Mouse (Mus musculus) stomach, embryonic 14.5 days (tissue): ENCODE data around the gene Zfp598. TPM values are rescaled to one million over a fixed set of nuclear protein-coding genes. Genes with fewer than 3 reads are reported as not detected.

Experiments used
- ATAC-seq: fragments of 200-750 bp; cut with Nextera tagmentation; 2 replicates; pipeline ENCODE4 v1.8.0; 2017; ENCODE audit warnings: low read depth, moderate TSS enrichment; ENCODE audit not compliant: insufficient number of reproducible peaks, insufficient read depth, low FRiP score
- H3K27ac ChIP-seq: fragments of 300-500 bp; sonication (generic); 2 replicates; pipeline ENCODE4 v1.5.1; 2014; ENCODE audit warnings: mild to moderate bottlenecking, low read length, moderate library complexity, mixed read lengths
- H3K27me3 ChIP-seq: fragments of 300-500 bp; sonication (generic); 2 replicates; pipeline ENCODE4 v1.6.1; 2014; ENCODE audit warnings: low read length, control low read depth, mixed read lengths; ENCODE audit not compliant: control insufficient read depth, insufficient read depth
- H3K36me3 ChIP-seq: fragments of 300-500 bp; sonication (generic); 2 replicates; pipeline ENCODE4 v1.6.1; 2014; ENCODE audit warnings: mild to moderate bottlenecking, control low read depth, low read length, moderate library complexity, mixed read lengths; ENCODE audit not compliant: control insufficient read depth, insufficient read depth
- H3K4me1 ChIP-seq: fragments of 300-500 bp; sonication (generic); 2 replicates; pipeline ENCODE4 v1.6.1; 2014; ENCODE audit warnings: low read length, control low read depth, mixed read lengths; ENCODE audit not compliant: control insufficient read depth, insufficient read depth
- H3K4me2 ChIP-seq: fragments of 300-500 bp; sonication (generic); replicated peaks from 2 replicates; pipeline ENCODE4 v1.6.1; 2014; ENCODE audit warnings: low read depth, low read length, control low read depth
- H3K4me3 ChIP-seq: fragments of 300-500 bp; sonication (generic); 2 replicates; pipeline ENCODE4 v1.5.1; 2014; ENCODE audit warnings: low read depth, low read length, control low read depth
- H3K9ac ChIP-seq: fragments of 300-500 bp; sonication (generic); replicated peaks from 2 replicates; pipeline ENCODE4 v1.6.1; 2014; ENCODE audit warnings: low read depth, mild to moderate bottlenecking, control low read depth, low read length, moderate library complexity, mixed read lengths
- H3K9me3 ChIP-seq: fragments of 300-500 bp; sonication (generic); 2 replicates; pipeline ENCODE4 v1.6.1; 2016; ENCODE audit warnings: low read depth, low read length, control low read depth; ENCODE audit not compliant: control insufficient read depth
- WGBS: fragments of 180-500 bp; shearing (Covaris S2); extraction: QIAGEN DNeasy Blood & Tissue Kit; methylation state at CpG from one replicate; pipeline ENCODE4 v1.1.7; 2014; 5-methylcytosine and 5-hydroxymethylcytosine counted together
- polyA plus RNA-seq: library from polyadenylated mRNA; unstranded; fragments of >200 nt; fragmentation: Nextera tagmentation; extraction: Ambion mirVana; gene quantifications from 2 replicates; pipeline ENCODE4 v1.2.1, GENCODE M21; 2014

The Zfp598 gene
- polyA plus RNA-seq, 1 experiment from 2014 or later: 24.8 TPM

DNA sequence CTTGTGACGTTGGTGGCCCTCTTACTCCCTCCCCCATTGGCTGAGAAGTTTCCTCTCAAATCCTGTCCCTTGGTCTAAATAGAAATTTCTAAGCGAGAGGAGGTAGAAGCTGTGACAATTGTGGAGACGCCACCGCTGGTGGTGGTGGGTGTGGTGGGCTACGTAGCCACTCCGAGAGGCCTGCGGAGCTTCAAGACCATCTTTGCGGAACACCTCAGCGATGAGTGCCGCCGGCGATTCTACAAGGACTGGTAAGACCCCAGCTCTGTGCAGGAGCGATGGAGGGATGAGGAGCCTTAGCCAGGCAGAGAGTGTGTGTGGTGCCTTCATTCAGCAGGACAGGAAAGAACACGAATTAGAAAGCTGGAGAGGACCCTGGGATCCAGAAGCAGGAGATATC is 61.3 kb downstream of the Zfp598 start:
- no peak for ATAC-seq
- Histone ChIP-seq H3K4me1 (no peaks in the 10 kb centered on the region), H3K4me2 (no peak overlapping the region), H3K27me3 (no peaks in the 10 kb centered on the region), H3K9me3 (no peaks in the 10 kb centered on the region), H3K27ac (no peak overlapping the region), H3K4me3 (no peak overlapping the region), H3K36me3 (no peaks in the 10 kb centered on the region), H3K9ac (no peak overlapping the region)
- WGBS: 83% methylated on average over 14 of the region's 14 CpGs

Other genes with a start within 250 kb of the Zfp598 start
- 98.1 and 112 TPM in 2 replicates for gene Eci1, start 243.0 kb upstream of the Zfp598 start, polyA plus RNA-seq
- 2.6 and 3.1 TPM in 2 replicates for gene Dnase1l2, start 226.6 kb upstream of the Zfp598 start, polyA plus RNA-seq
- 25.1 and 28.5 TPM in 2 replicates for gene E4f1, start 199.4 kb upstream of the Zfp598 start, polyA plus RNA-seq
- 51.7 and 57.0 TPM in 2 replicates for gene Pgp, start 199.3 kb upstream of the Zfp598 start, polyA plus RNA-seq
- 0.56 TPM in 1 of 2 replicates, not detected in the other for gene Bricd5, start 195.8 kb upstream of the Zfp598 start, polyA plus RNA-seq
- gene Mlst8, start 190.6 kb upstream of the Zfp598 start, polyA plus RNA-seq: 39.7 and 46.2 TPM in 2 replicates
- 2.7 and 3.8 TPM in 2 replicates for gene Caskin1, start 181.1 kb upstream of the Zfp598 start, polyA plus RNA-seq
- gene Traf7, start 141.7 kb upstream of the Zfp598 start, polyA plus RNA-seq: 87.6 and 97.3 TPM in 2 replicates
- 3.0 and 3.2 TPM in 2 replicates for gene Rab26, start 135.5 kb upstream of the Zfp598 start, polyA plus RNA-seq
- 27.3 and 35.9 TPM in 2 replicates for gene Pkd1, start 119.9 kb upstream of the Zfp598 start, polyA plus RNA-seq
- 57.1 and 57.7 TPM in 2 replicates for gene Tsc2, start 37.1 kb upstream of the Zfp598 start, polyA plus RNA-seq
- 18.1 and 19.6 TPM in 2 replicates for gene Nthl1, start 37.0 kb upstream of the Zfp598 start, polyA plus RNA-seq
- 44.9 and 47.7 TPM in 2 replicates for gene Slc9a3r2, start 19.4 kb upstream of the Zfp598 start, polyA plus RNA-seq
- 0.42 and 0.90 TPM in 2 replicates for gene Npw, start 11.2 kb upstream of the Zfp598 start, polyA plus RNA-seq
- gene Syngr3, start 20.3 kb downstream of the Zfp598 start, polyA plus RNA-seq: 5.6 and 6.3 TPM in 2 replicates
- 38.5 and 40.8 TPM in 2 replicates for gene Gfer, start 26.5 kb downstream of the Zfp598 start, polyA plus RNA-seq
- 3.2 and 3.8 TPM in 2 replicates for gene Noxo1, start 26.5 kb downstream of the Zfp598 start, polyA plus RNA-seq
- gene Tbl3, start 38.0 kb downstream of the Zfp598 start, polyA plus RNA-seq: 67.8 and 72.1 TPM in 2 replicates
- gene Rnf151, start 48.4 kb downstream of the Zfp598 start, polyA plus RNA-seq: not detected in 2 replicates
- gene Rps2, start 48.4 kb downstream of the Zfp598 start, polyA plus RNA-seq: 1,483 and 1,587 TPM in 2 replicates
- gene Ndufb10, start 54.8 kb downstream of the Zfp598 start, polyA plus RNA-seq: 226 and 259 TPM in 2 replicates
- 0.26 TPM in 1 of 2 replicates, not detected in the other for gene Rpl3l, start 58.1 kb downstream of the Zfp598 start, polyA plus RNA-seq
- gene Msrb1, start 67.0 kb downstream of the Zfp598 start, polyA plus RNA-seq: 40.3 and 41.3 TPM in 2 replicates
- gene Hs3st6, start 83.3 kb downstream of the Zfp598 start, polyA plus RNA-seq: 1.1 and 1.5 TPM in 2 replicates
- gene Meiob, start 134.6 kb downstream of the Zfp598 start, polyA plus RNA-seq: not detected in 2 replicates
- 31.7 and 35.2 TPM in 2 replicates for gene Hagh, start 170.5 kb downstream of the Zfp598 start, polyA plus RNA-seq
- gene Fahd1, start 180.7 kb downstream of the Zfp598 start, polyA plus RNA-seq: 21.6 and 26.0 TPM in 2 replicates
- 1.1 and 1.5 TPM in 2 replicates for gene Igfals, start 196.3 kb downstream of the Zfp598 start, polyA plus RNA-seq
- 48.1 and 49.0 TPM in 2 replicates for gene Nubp2, start 216.7 kb downstream of the Zfp598 start, polyA plus RNA-seq
- 32.9 and 36.4 TPM in 2 replicates for gene Spsb3, start 217.0 kb downstream of the Zfp598 start, polyA plus RNA-seq
- gene Eme2, start 225.4 kb downstream of the Zfp598 start, polyA plus RNA-seq: 18.9 and 27.8 TPM in 2 replicates
- 84.7 and 85.6 TPM in 2 replicates for gene Mrps34, start 225.4 kb downstream of the Zfp598 start, polyA plus RNA-seq
- 72.7 and 76.7 TPM in 2 replicates for gene Nme3, start 226.8 kb downstream of the Zfp598 start, polyA plus RNA-seq